ENCODE assay signal across 26 mouse cellular contexts in the genomic region with DNA sequence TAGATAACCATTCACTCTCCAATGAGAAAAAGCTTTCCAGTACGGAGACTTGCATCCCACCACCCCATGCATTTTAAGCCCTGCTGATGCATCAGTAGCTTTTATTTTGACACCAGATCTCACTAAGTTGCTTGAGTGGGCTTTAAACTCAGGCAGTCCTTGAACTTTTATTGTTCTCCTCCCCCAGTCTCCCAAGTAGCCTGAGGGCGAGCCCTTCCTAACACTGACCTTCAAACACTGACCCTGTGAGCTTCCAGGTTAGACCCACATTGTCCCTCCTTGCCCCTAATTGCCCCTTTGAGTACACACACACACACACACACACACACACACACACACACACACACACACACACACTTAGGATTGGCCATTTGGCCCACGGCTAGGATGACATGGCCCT. TPM values are rescaled to one million over a fixed set of nuclear protein-coding genes. Genes with fewer than 3 reads are reported as not detected.
A peak's percentile ranks its signal among the peaks of the same experiment; 100 is the strongest.
DNase-seq lines count a peak whose midpoint lies in the region; ATAC-seq lines count a peak whose summit lies in the region.
"Had no signal": no experiment of that assay in that cellular context is flagged by ENCODE, and none has a peak within 500 bp of the region (broad histone marks: within the 10 kb centered on the region; RNA-seq: fewer than 3 reads in every experiment).

No protein-coding gene starts in this region.

- H3K27me3 ChIP-seq in heart, embryonic 11.5 days (ENCODE audit: control insufficient read depth, insufficient read depth, low read length): peaks cover 5% of the 10 kb centered on the region; the same call in 1 of the 2 replicates
- H3K27me3 ChIP-seq: CH12.LX had no signal

- H3K9me3 ChIP-seq in heart, embryonic 11.5 days (replicated peaks; ENCODE audit: control insufficient read depth, low read length): no peaks in the 10 kb centered on the region

- no peak overlapping the region for H3K4me3 ChIP-seq in heart, embryonic 11.5 days (ENCODE audit: low read depth, low read length)

- no peak overlapping the region for H3K27ac ChIP-seq in heart, embryonic 11.5 days (ENCODE audit: low read depth, low read length)

- no peaks in the 10 kb centered on the region; the same call in 1 of the 2 replicates for H3K4me1 ChIP-seq in heart, embryonic 11.5 days (ENCODE audit: control insufficient read depth, insufficient read depth, low read length)

- 80% methylated on average over 3 of the region's 3 CpGs for WGBS in heart, embryonic 11.5 days (ENCODE audit: insufficient replicate concordance)

- no peak overlapping the region for H3K9ac ChIP-seq in heart, embryonic 11.5 days (ENCODE audit: low read depth, low read length)

- H3K36me3 ChIP-seq in heart, embryonic 11.5 days (ENCODE audit: control insufficient read depth, insufficient read depth, low read length): no peaks in the 10 kb centered on the region
- H3K36me3 ChIP-seq: G1E had no signal

- DNase-seq in heart, adult 11 months: peak; percentile 28
- DNase-seq in ES-CJ7 (ENCODE audit: low read depth, low spot score): peak; percentile 52
- peak; percentile 55 for DNase-seq in ZHBTc4 (ENCODE audit: low read depth, low spot score)
- no peak for DNase-seq in cerebellum, adult 11 months
- DNase-seq in layer of hippocampus, postnatal 10 days (ENCODE audit: low spot score in 2 of 2): no peak
- DNase-seq: adrenal gland, adult 2 months; adrenal gland, adult 8-10 months; adrenal gland, postnatal 10 days; adrenal gland, postnatal 14 days; adrenal gland, postnatal 25 days; adrenal gland, postnatal 36 days; B cell, adult 2 months; cerebellum, adult 11-12 months; cerebellum, adult 18-20 months; cerebellum, adult 2 months; cerebellum, adult 8-10 months; cerebellum, adult 9-10 months had no signal

- ATAC-seq in heart, embryonic 11.5 days (replicated peaks; ENCODE audit: insufficient number of reproducible peaks, low FRiP score, low TSS enrichment): no peak
- ATAC-seq: activated CD4-positive, CD25-positive, alpha-beta regulatory T cell, adult 4 months; CD4-positive, CD25-positive, alpha-beta regulatory T cell, adult 4 months; Patski had no signal

- H3K4me2 ChIP-seq in heart, embryonic 11.5 days: no peak overlapping the region

RNA-seq across cellular contexts. Expression of gene Fgg, which starts 10.9 kb away (rescaled TPM):
- 0.62 and 3.8 TPM in 2 replicates for polyA plus RNA-seq in heart, embryonic 11.5 days (2014; fragmentation: Nextera tagmentation; extraction: Ambion mirVana)
- not detected for total RNA-seq in layer of hippocampus, postnatal 10 days (2021)
- total RNA-seq: CH12.LX, MEL had no signal
- polyA plus RNA-seq: activated CD4-positive, CD25-positive, alpha-beta regulatory T cell, adult 4 months; C2C12; CD4-positive, CD25-positive, alpha-beta regulatory T cell, adult 4 months; cerebellum, adult 2 months; G1E; Patski had no signal

RNA-seq across cellular contexts. Expression of gene Fga, which starts 29.2 kb away (rescaled TPM):
- 0.52 and 2.7 TPM in 2 replicates for polyA plus RNA-seq in heart, embryonic 11.5 days (2014; fragmentation: Nextera tagmentation; extraction: Ambion mirVana)
- total RNA-seq in layer of hippocampus, postnatal 10 days (2021): under 1 TPM in 1 of 2 experiments, not detected in 1; 0.14 TPM
- total RNA-seq: CH12.LX, ES-E14, MEL had no signal
- polyA plus RNA-seq: activated CD4-positive, CD25-positive, alpha-beta regulatory T cell, adult 4 months; C2C12; CD4-positive, CD25-positive, alpha-beta regulatory T cell, adult 4 months; G1E; Patski had no signal

RNA-seq across cellular contexts. Expression of gene Fgb, which starts 53.0 kb away (rescaled TPM):
- polyA plus RNA-seq in heart, embryonic 11.5 days (2014; fragmentation: Nextera tagmentation; extraction: Ambion mirVana): 0.59 and 3.4 TPM in 2 replicates
- not detected for total RNA-seq in layer of hippocampus, postnatal 10 days (2021)
- total RNA-seq: adrenal gland, postnatal 25 days; CH12.LX; ES-E14; MEL had no signal
- polyA plus RNA-seq: activated CD4-positive, CD25-positive, alpha-beta regulatory T cell, adult 4 months; C2C12; CD4-positive, CD25-positive, alpha-beta regulatory T cell, adult 4 months; G1E; Patski had no signal

RNA-seq across cellular contexts. Expression of gene Plrg1, which starts 58.7 kb away (rescaled TPM):
- 64.1 and 73.2 TPM in 2 replicates for polyA plus RNA-seq in heart, embryonic 11.5 days (2014; fragmentation: Nextera tagmentation; extraction: Ambion mirVana)
- 10 to 100 TPM; 45.9 to 46.2 TPM for total RNA-seq in layer of hippocampus, postnatal 10 days (2021)

Comparison
In these comparisons a context has a peak if more than half of its experiments do, and no peak if none do; other contexts are left out.
1. DNase-seq: peak in heart, adult 11 months (single experiment), ES-CJ7 (single experiment) and ZHBTc4 (single experiment); none in cerebellum, adult 11 months (single experiment) and layer of hippocampus, postnatal 10 days (0 of 2).